Mouse (Mus musculus) embryo, embryonic 11.5 days (tissue): ENCODE results near the gene Tmigd3.
"Not testable (repeated sequence)": the region's sequence is repeated elsewhere in the genome, so short reads cannot be mapped to it uniquely, and the experiment has no call there.

ENCODE experiments used
- DNase-seq: peaks from one replicate; pipeline ENCODE4 v3.0.0-alpha.2; 2012; ENCODE audit warnings: low read depth, low spot score

Tmigd3 gene

GRCm38 (mm10) chr3:105904213-105904612, 33.5 kb downstream of the Tmigd3 start:
- DNase-seq: no peak

DNA sequence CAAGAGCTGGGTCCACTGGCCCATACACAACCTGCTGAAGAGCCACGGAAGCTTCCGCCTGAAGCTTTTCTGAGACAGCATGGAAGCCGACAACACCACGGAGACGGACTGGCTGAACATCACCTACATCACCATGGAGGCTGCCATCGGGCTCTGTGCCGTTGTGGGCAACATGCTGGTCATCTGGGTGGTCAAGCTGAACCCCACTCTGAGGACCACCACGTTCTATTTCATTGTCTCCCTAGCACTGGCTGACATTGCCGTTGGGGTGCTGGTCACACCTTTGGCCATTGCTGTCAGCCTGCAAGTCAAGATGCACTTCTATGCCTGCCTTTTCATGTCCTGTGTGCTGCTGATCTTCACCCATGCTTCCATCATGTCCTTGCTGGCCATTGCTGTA, 34.0 kb downstream of the Tmigd3 start:
- DNase-seq: no peak

- DNase-seq: no peak
These were observed 37.4 kb downstream of the Tmigd3 start for GRCm38 (mm10) chr3:105907956-105908655.

DNA sequence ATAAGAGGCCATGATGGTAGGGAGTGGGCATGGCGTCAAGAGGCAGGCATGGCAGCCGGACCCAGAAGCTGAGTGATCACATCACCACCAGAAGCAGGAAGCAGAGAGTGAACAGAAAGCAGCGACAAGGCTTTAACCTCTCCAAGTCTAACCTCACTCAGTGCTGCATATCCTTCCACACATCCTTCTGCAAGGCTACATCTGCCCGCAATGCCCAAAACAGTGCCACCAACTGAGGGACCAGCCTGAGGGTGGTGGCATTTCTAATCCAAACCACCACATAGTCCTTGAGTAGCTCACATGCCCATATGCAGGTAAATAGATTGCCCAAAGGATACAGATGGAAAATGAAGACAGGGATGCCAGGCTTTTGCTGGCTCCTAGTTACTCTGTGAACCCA, 38.3 kb downstream of the Tmigd3 start:
- DNase-seq: no peak

GRCm38 (mm10) chr3:105910519-105911190, 40.0 kb downstream of the Tmigd3 start:
- no peak for DNase-seq

DNA sequence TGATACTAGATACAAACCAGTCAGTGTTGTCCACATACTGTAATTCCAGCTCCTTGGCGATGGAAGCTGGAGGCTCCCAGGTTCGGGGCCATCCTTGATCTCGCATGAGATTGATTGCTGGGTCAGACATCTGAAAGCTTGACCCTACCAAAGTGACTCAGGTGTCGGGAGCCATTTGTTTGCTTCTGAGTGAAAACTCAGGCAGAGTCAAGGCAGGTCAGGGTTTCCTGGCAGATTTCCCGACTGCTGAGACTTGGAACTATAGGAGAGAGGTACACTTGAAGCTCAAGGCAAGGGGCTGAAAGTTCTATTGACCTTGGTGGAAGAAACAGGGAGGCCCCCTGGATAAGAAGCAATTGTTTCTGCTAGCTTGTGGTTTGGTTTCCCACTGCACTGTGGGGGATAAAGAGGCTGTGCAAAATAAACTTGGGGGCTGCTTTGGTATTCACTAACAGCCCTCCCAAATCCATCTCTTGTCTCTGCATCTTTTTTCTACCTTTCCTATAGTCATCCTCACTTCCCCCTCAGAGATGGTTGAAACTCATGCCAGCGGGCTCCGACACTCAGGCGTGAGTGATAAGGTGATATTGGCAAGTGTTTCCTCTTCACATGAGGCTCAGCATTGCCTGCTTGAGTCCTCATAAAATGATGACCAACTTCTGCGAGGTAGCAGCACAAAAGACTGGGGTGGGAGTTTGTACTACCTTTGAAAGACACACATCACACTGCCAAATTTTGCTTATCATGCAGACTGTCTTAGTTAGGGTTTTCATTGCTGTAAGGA, 41.6 kb downstream of the Tmigd3 start:
- DNase-seq: no peak

- DNase-seq: no peak
These were observed 43.4 kb downstream of the Tmigd3 start for GRCm38 (mm10) chr3:105913839-105914681.

DNA sequence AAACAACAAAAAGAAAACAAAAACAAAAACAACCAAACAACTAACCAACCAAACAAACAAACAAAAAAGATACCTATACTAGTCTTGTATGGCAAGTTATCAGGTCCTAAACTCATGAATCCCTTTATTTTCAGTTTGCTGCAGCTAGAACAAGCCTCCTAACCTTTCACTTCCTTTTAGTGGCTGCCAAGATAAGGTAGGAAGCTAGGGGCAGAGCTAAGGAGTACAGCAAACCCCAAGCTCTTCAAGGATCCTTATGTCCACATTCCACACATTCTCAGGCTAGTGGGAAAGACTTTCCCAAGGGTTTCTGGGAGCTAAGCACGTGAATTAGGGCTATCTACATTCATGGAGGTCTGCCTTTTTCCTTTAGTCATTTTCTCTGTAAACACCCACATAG, 44.6 kb downstream of the Tmigd3 start:
- no peak for DNase-seq

DNA sequence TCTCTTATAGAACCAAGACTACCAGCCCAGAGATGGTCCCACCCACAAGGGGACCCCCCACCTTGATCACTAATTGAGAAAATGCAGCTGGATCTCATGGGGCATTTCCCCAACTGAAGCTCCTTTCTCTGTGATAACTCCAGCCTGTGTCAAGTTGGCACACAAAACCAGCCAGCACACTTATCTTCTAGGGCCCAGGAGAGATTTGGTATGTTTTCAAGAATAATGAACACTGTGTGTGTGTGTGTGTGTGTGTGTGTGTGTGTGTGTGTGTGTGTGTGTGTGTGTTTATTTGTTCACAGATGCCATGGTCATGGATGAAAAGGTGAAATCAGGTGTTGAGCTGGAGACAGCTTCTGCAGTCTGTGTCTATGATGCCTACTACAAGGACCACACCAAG, 45.8 kb downstream of the Tmigd3 start:
- DNase-seq: not testable (repeated sequence)

- DNase-seq: no peak
These were observed 47.1 kb downstream of the Tmigd3 start for GRCm38 (mm10) chr3:105917656-105918354.

DNA sequence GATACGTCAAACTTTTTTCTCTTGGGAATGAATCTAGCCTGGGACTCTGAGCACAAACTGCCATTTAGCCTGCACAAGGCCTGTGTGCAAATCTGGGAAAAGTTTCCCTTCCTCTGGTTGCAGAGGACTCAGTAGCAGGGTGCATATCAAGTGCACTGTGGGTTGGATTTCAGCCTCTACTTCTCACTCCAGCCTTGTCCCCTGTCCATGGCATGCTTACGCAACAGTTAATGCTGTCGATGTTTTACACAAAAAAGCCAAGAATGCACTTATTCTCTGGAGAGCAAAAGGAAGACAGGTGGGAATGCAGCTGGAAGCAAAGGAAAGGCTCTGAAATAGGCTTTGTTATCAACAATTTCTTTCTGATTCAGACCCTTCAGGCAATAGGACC, 47.6 kb downstream of the Tmigd3 start:
- DNase-seq: no peak

DNA sequence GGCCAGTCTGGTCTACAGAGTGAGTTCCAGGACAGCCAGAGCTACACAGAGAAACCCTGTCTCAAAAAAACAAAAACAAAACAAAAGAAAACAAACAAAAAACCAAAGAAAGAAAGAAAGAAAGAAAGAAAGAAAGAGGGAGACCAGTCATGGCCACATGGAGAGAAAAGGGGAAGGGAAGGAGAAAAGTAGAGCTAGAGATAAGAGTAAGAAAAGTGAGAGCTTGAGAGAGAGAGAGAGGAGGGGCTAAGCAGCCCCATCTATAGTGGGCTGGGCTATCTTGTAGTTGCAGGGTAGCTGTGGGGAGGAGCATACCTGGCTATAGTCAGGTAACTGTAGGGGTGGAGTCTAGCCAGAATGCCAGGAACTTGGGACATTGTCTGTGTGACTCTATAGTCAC, 50.0 kb downstream of the Tmigd3 start:
- not testable (repeated sequence) for DNase-seq

- DNase-seq: no peak
These were observed 51.3 kb downstream of the Tmigd3 start for GRCm38 (mm10) chr3:105921959-105922358.

DNA sequence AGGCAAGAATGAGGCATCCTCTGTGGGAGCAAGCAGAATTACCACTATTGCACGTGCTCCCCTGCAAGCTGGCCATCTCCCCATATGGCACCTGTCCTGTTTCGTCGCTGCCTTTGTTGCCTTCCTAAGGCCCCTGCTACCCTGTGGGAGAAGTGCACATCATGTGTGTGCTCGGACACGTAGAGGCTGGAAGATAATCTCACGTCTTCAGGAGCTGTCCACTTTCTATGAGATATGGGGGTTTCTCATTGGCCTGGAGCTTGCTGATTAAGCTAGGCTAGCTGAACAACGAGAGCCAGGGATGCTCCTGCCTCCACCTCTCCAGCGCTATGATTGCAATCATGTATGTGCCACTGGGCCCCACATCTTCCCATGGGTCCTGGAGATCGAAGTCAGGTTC, 53.9 kb downstream of the Tmigd3 start:
- DNase-seq: no peak

- DNase-seq: no peak
These were observed 57.0 kb downstream of the Tmigd3 start for GRCm38 (mm10) chr3:105927561-105928194.

- DNase-seq: no peak
These were observed 57.5 kb downstream of the Tmigd3 start for GRCm38 (mm10) chr3:105928195-105928569.

DNA sequence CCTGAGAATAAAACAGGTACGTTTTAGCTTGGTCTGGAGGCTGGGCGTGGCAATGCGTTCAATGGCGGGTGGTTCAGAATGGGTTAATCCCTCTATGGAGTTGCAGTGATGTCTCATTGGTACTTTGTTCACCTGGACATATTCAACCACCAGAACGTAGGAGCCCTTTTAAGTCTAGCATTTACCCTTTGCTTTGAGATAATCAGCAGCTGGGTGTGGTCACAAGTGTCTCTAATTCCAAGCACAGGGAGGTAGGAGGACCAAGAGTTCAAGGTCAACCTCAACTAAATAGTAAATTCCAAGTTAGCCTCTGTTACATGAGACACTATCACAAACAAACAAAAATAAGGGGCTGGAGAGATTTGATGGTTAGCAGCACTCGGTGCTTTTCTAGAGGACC, 58.1 kb downstream of the Tmigd3 start:
- DNase-seq: no peak

DNA sequence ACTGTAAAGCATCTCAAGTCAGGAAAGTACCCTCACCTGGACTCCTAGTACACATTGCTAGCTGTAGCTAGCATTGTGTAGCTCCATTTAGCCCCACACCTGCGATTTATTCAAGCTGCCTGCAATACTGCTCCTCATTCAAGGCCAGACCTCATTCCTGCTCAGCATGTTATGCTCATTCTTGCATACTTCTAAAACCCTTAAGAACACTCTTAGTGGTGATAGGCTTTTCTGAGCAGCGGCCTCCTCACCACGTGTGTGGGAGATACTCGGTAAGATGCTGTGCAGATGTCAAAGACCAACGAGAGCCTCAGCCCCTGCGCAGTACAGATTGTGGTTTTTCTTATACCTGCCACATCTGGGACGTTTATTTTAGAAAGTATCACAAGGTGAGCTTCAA, 59.1 kb downstream of the Tmigd3 start:
- DNase-seq: no peak

DNA sequence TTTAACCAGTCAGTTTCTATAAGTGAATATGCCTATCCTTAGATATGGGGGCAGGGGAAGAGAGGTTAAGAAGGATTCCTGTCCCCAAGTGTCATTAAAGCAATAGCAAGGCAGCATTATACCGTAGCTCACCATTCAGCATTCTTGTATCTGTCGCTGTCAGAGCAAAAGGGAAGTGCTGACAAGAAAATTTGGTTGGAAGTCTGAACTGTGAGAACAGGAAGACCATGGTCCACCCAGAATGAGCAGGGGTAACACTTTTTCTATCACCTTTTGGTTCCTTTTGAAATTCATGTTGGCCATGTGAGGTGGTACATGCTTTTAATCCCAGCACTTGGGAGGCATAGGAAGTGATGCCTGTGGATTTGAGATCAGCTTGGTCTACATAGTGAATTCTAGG, 60.4 kb downstream of the Tmigd3 start:
- DNase-seq: no peak

- no peak for DNase-seq
These were observed 61.8 kb downstream of the Tmigd3 start, which contains the start of gene I830077J02Rik for GRCm38 (mm10) chr3:105932240-105933071. Gene I830077J02Rik (minus strand): TSS chr3:105932664.
